Mouse (Mus musculus) ES-Bruce4 (cell line): ENCODE measurements around the gene Snrpc.

Experiments used
- CTCF ChIP-seq: IDR thresholded peaks from one replicate; pipeline ENCODE4 v1.8.1; 2011; ENCODE audit warnings: low read depth, low read length
- EP300 ChIP-seq: IDR thresholded peaks from 2 replicates; pipeline ENCODE4 v1.6.1; 2011; ENCODE audit warnings: low read depth, low read length; ENCODE audit not compliant: insufficient read depth
- POLR2A ChIP-seq: IDR thresholded peaks from one replicate; pipeline ENCODE4 v1.8.1; 2011; ENCODE audit warnings: low read length; ENCODE audit not compliant: insufficient read depth

GRCm38 (mm10) chr17:27819011-27819410, 18.9 kb upstream of the Snrpc start:
- TF ChIP-seq POLR2A = no peak
- TF ChIP-seq CTCF = no peak
- no peak for TF ChIP-seq EP300
